Mouse (Mus musculus): ENCODE measurements around the gene Arpc5. TPM values are rescaled to one million over a fixed set of nuclear protein-coding genes. Genes with fewer than 3 reads are reported as not detected.

The Arpc5 gene
- polyA plus RNA-seq, 1 experiment from 2014 or later = 248 TPM

DNA sequence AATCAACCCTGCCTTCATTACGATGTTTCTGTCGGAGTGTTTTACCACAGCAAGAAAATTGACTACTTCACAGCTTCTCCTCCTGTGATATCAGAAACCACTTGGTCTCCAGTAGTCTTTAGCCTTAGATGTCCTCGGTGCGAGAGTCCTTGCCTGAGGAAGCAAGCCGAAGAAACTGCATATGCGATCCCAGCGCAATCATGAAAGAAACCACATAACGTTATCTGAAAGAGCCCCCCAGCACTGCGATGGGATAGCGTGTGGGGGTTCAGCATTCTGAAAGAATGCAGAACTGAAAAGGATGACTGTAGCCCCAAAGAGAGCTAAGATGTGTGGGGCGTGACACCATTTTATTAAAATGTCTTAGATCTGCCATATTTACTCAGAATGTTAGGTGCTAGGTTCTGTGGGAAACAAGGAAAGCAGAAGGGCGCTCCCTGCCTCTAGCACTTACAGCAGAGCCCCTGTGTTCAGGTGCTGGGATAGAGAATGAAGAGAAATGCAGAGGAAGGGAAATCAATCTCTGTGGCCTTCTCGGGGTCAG lies 34.4 kb downstream of the Arpc5 start:
- H3K4me2 ChIP-seq = no peak overlapping the region
- H3K27ac ChIP-seq (replicated peaks) = no peak overlapping the region
- no peaks in the 10 kb centered on the region for H3K36me3 ChIP-seq
- H3K9ac ChIP-seq (replicated peaks) = no peak overlapping the region
- H3K9me3 ChIP-seq (replicated peaks) = no peaks in the 10 kb centered on the region
- ATAC-seq (ENCODE audit: low FRiP score) = no peak
- no peaks in the 10 kb centered on the region for H3K27me3 ChIP-seq (replicated peaks)
- H3K4me3 ChIP-seq (replicated peaks) = no peak overlapping the region
- 0 out of 2 replicates have a peak, but pooled peaks cover 7% of the 10 kb centered on the region for H3K4me1 ChIP-seq
- WGBS = 78% methylated on average over 13 of the region's 13 CpGs

DNA sequence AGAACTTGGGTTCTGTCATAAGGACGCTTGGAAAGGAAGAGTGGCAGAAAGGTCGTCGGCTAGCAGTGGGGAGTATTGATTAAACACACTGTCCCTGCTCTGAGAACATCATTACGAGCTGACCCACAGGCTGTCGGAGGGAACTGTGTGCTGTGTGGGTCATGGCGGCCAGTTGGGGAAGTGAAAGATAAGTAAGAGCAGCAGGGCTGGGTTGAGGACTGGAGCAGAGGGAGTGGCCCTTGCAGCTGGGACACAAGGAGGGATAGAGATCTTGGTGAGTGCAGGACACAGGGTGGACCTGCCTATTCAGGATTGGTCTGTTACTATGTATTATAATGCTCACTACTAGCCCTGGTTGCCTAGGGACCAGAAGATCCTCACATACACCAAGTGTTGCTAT lies 38.6 kb downstream of the Arpc5 start:
- H3K27me3 ChIP-seq (replicated peaks) = no peaks in the 10 kb centered on the region
- no peak overlapping the region for H3K27ac ChIP-seq (replicated peaks)
- H3K4me3 ChIP-seq (replicated peaks) = no peak overlapping the region
- no peak overlapping the region for H3K4me2 ChIP-seq
- WGBS = 92% methylated on average over 6 of the region's 6 CpGs
- H3K9ac ChIP-seq (replicated peaks) = no peak overlapping the region
- H3K9me3 ChIP-seq (replicated peaks) = no peaks in the 10 kb centered on the region
- 0 out of 2 replicates have a peak, but pooled peaks cover 2% of the 10 kb centered on the region for H3K4me1 ChIP-seq
- no peaks in the 10 kb centered on the region for H3K36me3 ChIP-seq
- no peak for ATAC-seq (ENCODE audit: low FRiP score)

DNA sequence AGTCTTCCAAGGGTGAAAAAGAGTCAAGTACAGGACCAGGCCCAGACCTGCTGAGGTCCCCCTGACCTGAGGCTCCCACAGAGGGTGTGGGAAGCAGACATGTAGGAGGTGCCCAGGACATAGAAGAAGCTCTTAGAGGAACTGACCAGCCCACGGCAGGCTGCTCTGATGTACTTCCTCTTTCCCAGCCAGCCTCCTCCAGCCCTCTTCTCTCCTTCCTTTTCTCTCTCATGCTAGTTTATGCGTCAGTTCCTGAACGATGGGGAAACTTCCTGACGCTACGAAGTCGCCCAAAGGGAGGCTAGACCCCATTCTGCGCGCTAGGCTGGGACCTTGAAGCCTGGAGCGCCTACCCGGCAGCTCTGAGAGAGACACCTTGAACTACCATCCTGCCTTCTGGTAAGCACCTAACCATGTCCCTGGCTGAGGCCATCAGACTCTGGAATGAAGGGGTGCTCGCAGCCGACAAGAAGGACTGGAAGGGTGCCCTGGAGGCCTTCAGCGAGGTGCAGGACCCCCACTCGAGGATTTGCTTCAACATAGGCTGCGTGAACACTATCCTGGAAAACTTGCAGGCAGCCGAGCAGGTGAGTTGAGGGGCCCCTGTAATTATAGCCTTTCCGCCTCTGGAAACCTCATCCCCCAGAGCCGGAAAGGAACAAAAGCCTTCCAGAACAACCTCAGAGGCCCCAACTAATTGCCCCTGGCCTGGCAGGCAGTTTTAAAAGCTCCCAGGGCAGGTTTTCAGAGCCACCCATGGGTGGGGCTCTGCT lies 41.5 kb downstream of the Arpc5 start:
- Histone ChIP-seq H3K9ac (replicated peaks) (no peak overlapping the region), H3K4me1 (no peaks in the 10 kb centered on the region), H3K27ac (replicated peaks) (no peak overlapping the region), H3K27me3 (replicated peaks) (no peaks in the 10 kb centered on the region), H3K4me2 (no peak overlapping the region), H3K36me3 (no peaks in the 10 kb centered on the region), H3K4me3 (replicated peaks) (no peak overlapping the region), H3K9me3 (replicated peaks) (no peaks in the 10 kb centered on the region)
- ATAC-seq (ENCODE audit: low FRiP score) = no peak
- 60% methylated on average over 18 of the region's 18 CpGs for WGBS

DNA sequence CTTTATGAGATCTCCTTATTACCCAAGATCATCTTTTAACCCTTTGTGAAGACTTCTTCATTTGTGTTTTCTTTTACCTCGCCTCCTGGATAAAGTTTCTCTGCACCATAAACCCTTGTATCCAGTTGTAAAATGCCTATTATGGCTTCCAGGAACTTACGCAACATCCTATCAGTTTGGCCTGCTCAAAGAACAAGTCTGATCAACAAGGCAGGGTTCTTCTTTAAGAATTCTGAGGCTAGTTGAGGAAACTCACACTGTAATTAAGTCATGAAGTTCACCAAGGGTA lies 42.0 kb downstream of the Arpc5 start:
- no peak overlapping the region for H3K4me2 ChIP-seq
- no peaks in the 10 kb centered on the region for H3K27me3 ChIP-seq (replicated peaks)
- no peak overlapping the region for H3K4me3 ChIP-seq (replicated peaks)
- H3K36me3 ChIP-seq = no peaks in the 10 kb centered on the region
- no peak overlapping the region for H3K9ac ChIP-seq (replicated peaks)
- ATAC-seq (ENCODE audit: low FRiP score) = no peak
- H3K27ac ChIP-seq (replicated peaks) = no peak overlapping the region
- no peaks in the 10 kb centered on the region for H3K4me1 ChIP-seq
- H3K9me3 ChIP-seq (replicated peaks) = no peaks in the 10 kb centered on the region
- 72% methylated on average over 2 of the region's 2 CpGs for WGBS

DNA sequence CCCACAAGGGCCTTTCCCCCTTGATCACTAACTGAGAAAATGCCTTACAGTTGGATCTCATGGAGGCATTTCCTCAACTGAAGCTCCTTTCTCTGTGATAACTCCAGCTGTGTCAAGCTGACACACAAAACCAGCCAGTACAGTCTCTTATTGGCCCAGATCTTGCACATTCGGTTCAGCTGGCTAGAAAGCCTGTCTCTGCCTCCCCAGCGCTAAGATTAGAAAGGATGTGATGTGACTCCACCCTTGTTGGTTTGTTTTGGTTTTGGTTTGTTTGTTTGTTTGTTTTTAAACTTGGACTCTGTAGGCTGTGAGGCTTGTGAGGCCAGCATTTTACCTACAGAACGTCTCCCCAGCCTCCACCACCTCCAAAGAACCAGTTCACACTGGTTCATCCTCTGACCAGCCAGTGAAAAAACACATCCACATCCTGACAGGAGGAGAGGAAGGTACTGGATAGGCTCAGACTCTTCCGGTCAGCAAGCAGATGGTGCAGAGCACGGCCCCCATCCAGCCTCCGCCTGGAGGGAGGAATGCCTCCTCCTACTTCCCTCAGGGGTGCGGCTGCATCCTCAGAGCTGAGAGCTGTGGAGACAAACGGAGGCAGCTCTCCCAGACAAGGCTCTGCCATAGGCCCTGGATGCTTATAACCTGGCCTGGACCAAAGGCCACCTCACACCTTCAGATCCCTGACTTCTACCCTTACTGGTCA lies 43.4 kb downstream of the Arpc5 start:
- Histone ChIP-seq H3K27ac (replicated peaks) (no peak overlapping the region), H3K4me3 (replicated peaks) (no peak overlapping the region), H3K4me1 (0 out of 2 replicates have a peak, but pooled peaks cover under 1% of the 10 kb centered on the region), H3K4me2 (no peak overlapping the region), H3K36me3 (no peaks in the 10 kb centered on the region), H3K27me3 (replicated peaks) (no peaks in the 10 kb centered on the region), H3K9me3 (replicated peaks) (no peaks in the 10 kb centered on the region), H3K9ac (replicated peaks) (no peak overlapping the region)
- WGBS = 46% methylated on average over 8 of the region's 8 CpGs
- no peak for ATAC-seq (ENCODE audit: low FRiP score)

DNA sequence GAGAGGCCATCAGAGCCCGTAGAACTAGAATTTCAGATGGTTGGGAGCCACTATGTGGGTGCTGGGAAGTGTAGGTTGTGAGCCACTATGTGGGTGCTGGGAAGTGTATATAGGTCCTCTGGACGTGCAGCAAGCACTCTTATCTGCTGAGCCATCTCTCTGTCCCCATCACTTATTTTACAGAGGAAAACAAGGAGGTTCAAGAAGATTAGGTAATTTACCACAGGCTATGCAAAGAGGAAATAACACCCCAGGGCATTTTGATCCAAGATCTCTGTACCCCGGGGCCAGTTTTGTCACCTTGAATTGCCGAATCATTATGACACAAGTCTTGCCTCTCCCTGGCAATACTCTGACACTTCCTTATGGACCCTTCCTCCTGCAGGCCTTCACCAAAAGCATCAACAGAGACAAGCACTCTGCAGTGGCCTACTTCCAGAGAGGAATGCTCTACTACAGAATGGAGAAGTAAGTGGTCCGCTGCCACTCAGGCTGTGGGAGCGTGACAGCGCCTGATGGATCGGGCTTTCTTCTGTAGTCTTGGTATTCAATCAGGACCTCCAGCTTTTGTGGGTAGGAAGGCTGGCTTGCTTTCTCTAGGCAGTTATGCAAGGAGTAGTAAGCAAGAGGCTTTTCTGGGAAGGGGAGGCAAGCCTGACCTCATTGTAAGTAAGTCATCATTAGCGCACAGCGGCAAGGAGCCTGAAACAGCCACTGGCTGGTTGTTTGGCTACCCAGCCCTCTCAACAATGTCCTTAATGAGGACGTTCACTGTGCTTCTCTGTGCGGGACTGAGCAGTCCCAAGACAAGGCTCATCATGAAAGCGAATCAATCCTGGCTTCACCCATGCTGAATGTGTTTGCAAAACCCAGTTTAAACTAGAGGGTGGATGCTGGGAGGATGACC lies 44.4 kb downstream of the Arpc5 start:
- ATAC-seq (ENCODE audit: low FRiP score) = no peak
- 68% methylated on average over 13 of the region's 13 CpGs for WGBS
- H3K9ac ChIP-seq (replicated peaks) = no peak overlapping the region
- H3K4me1 ChIP-seq = peaks cover 9% of the 10 kb centered on the region; the same call in 1 of the 2 replicates
- H3K27ac ChIP-seq (replicated peaks) = no peak overlapping the region
- H3K36me3 ChIP-seq = no peaks in the 10 kb centered on the region
- no peak overlapping the region for H3K4me3 ChIP-seq (replicated peaks)
- no peaks in the 10 kb centered on the region for H3K9me3 ChIP-seq (replicated peaks)
- H3K4me2 ChIP-seq = no peak overlapping the region
- no peaks in the 10 kb centered on the region for H3K27me3 ChIP-seq (replicated peaks)

DNA sequence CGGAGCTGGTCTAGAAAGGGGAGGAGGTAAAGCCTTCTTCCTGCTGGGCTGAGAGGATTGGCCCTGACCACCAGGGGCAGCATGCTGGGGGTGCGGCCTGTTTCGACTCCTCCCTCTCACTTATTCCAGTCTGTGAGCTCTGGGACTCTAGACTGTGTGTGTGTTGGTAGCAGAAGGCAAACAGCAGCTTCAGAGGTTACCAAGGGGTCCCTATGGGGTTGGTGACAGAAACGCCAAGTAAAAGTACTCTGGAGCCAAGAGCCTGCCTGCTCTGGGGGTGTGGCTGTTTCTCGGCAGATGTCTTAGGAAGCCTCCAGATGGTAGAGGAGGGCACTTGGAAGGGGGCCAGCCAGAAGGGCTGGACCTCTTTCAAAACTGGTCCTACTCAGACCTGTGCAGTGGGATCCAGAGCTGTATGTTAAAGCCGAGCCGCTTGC lies 48.9 kb downstream of the Arpc5 start:
- no peaks in the 10 kb centered on the region for H3K27me3 ChIP-seq (replicated peaks)
- peaks cover 31% of the 10 kb centered on the region for H3K4me1 ChIP-seq
- no peaks in the 10 kb centered on the region for H3K36me3 ChIP-seq
- no peaks in the 10 kb centered on the region for H3K9me3 ChIP-seq (replicated peaks)
- ATAC-seq (ENCODE audit: low FRiP score) = peak; percentile 60
- WGBS = 30% methylated on average over 7 of the region's 7 CpGs
- no peak overlapping the region for H3K4me2 ChIP-seq
- no peak overlapping the region for H3K27ac ChIP-seq (replicated peaks)
- H3K9ac ChIP-seq (replicated peaks) = no peak overlapping the region
- no peak overlapping the region for H3K4me3 ChIP-seq (replicated peaks)

DNA sequence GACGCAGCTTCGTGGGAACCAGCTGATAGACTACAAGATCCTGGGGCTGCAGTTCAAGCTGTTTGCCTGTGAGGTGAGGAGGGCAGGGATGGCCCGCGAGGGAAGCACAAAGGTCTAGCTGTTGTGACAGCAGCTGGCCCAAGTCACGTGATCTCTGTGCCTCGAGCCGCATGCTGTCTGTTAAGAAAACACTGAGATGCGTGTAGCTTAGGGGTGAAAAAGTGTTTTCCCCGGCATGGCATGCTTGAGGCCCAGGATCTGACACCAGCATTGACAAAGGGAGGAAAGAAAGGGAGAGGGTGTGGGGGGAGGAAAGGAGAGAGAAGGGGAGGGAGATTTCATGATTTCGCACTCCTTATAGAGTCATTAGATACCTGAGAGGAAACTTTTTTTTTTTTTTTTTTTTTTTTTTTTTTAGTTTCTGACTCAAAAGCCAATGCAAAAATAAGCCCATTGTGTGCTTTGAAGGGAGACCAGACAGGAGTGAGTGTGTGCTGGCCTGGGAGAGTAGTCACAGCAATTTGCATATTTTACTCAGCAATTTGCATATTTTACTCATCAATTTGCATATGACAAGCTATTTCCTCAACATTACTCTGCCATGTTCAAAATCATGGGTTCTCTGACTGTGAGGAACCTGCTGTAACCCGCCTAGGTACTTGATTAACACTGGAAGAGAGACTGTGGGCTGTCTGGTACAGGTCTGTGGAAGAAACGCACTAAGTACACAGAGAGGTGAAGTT lies 50.9 kb downstream of the Arpc5 start:
- ATAC-seq (ENCODE audit: low FRiP score) = no peak
- Histone ChIP-seq H3K9me3 (replicated peaks) (no peaks in the 10 kb centered on the region), H3K27ac (replicated peaks) (peak overlapping the region; percentile 41), H3K4me2 (no peak overlapping the region), H3K4me1 (peaks cover 31% of the 10 kb centered on the region), H3K4me3 (replicated peaks) (no peak overlapping the region), H3K9ac (replicated peaks) (no peak overlapping the region), H3K27me3 (replicated peaks) (no peaks in the 10 kb centered on the region), H3K36me3 (no peaks in the 10 kb centered on the region)
- WGBS = 15% methylated on average over 12 of the region's 12 CpGs

DNA sequence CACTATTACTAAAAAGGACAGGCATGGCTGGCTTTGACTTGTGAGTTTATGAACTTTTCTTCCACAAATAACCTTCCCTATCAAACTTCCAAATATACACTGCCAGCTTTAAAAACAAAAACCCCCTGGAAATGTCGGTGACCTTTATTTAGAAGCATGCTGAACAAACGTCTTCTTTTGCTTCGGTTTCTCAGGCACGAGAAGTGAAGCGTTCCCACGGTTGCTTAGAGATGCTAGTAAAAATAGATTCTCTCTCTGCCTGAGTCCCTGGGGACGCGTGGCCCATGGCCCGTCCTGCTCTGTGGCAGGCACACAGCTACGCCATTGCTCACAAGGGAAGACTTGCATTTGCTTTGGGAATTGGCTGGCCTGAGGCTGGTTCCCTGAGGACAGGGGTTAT lies 51.5 kb downstream of the Arpc5 start:
- ATAC-seq (ENCODE audit: low FRiP score) = peak; percentile 72; the same call in 1 of the 2 replicates
- H3K36me3 ChIP-seq = no peaks in the 10 kb centered on the region
- H3K4me2 ChIP-seq = no peak overlapping the region
- H3K27ac ChIP-seq (replicated peaks) = peak overlapping the region; percentile 41
- no peaks in the 10 kb centered on the region for H3K9me3 ChIP-seq (replicated peaks)
- no peak overlapping the region for H3K4me3 ChIP-seq (replicated peaks)
- 9% methylated on average over 10 of the region's 10 CpGs for WGBS
- no peak overlapping the region for H3K9ac ChIP-seq (replicated peaks)
- H3K4me1 ChIP-seq = peaks cover 31% of the 10 kb centered on the region
- H3K27me3 ChIP-seq (replicated peaks) = no peaks in the 10 kb centered on the region

DNA sequence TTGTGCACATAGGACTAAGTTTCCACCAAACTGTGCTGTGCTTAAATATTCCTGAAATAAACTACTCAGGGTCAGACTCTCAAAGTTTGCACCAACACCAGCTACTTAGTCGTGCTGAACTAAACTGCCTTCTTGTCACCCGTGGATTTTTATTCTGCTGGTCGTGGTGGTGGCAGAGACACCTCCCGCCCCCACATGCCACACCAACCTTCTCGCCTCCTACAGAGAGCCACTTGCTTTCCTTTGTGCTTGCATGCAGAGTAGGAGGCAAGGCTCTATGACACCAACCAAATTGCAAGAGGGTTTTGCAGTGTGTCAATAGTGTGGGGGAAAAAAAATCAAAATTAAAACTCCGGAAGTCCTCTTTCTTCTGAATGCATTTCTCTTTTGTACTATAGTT lies 53.2 kb downstream of the Arpc5 start:
- 84% methylated on average over 6 of the region's 6 CpGs for WGBS
- H3K9ac ChIP-seq (replicated peaks) = no peak overlapping the region
- no peak overlapping the region for H3K4me3 ChIP-seq (replicated peaks)
- no peak for ATAC-seq (ENCODE audit: low FRiP score)
- H3K4me2 ChIP-seq = no peak overlapping the region
- H3K36me3 ChIP-seq = no peaks in the 10 kb centered on the region
- peaks cover 31% of the 10 kb centered on the region for H3K4me1 ChIP-seq
- no peaks in the 10 kb centered on the region for H3K27me3 ChIP-seq (replicated peaks)
- H3K9me3 ChIP-seq (replicated peaks) = no peaks in the 10 kb centered on the region
- no peak overlapping the region for H3K27ac ChIP-seq (replicated peaks)

Data from neural tube, embryonic 15.5 days (tissue).